Mouse (Mus musculus): ENCODE results near the gene Astn1. TPM values are rescaled to one million over a fixed set of nuclear protein-coding genes. Genes with fewer than 3 reads are reported as not detected.
A peak's percentile ranks its signal among the peaks of the same experiment; 100 is the strongest.

The Astn1 gene
- polyA plus RNA-seq, 1 experiment from 2014 or later = 42.3 TPM

- Histone ChIP-seq H3K4me2 (ENCODE audit: low read length) (no peak overlapping the region), H3K36me3 (ENCODE audit: control insufficient read depth, insufficient read depth) (0 out of 2 replicates have a peak, but pooled peaks cover 2% of the 10 kb centered on the region), H3K4me3 (replicated peaks; ENCODE audit: low read length) (no peak overlapping the region), H3K9ac (replicated peaks; ENCODE audit: low read depth, low read length) (no peak overlapping the region), H3K27me3 (replicated peaks; ENCODE audit: control insufficient read depth, insufficient read depth, low read length) (no peaks in the 10 kb centered on the region), H3K9me3 (ENCODE audit: control insufficient read depth, low read length) (no peaks in the 10 kb centered on the region), H3K27ac (ENCODE audit: low read length) (no peak overlapping the region), H3K4me1 (replicated peaks; ENCODE audit: control insufficient read depth, insufficient read depth, low read length) (no peaks in the 10 kb centered on the region)
- no peak for ATAC-seq
- WGBS = 45% methylated on average over 4 of the region's 4 CpGs
Measured at GRCm38 (mm10) chr1:158500140-158500539, 138.1 kb downstream of the Astn1 start.

DNA sequence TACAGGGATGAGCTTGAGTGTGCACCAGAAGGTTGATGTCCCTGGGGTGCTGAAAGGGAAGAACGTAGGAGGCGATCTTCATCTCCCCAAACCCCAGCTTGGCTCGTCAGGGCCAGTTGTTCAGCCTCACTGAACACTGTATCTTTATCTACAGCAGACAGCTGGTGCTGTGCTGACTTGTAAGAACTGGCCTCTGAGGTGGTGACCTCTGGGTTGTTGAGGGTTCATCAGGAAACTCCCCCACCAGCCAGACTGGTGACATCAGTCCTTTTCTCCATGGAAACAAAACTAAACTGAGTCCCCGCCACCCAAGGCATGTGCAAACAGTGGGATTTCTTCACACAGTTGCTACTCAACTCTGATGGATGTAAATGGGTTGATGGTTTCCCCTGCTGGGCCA, 138.9 kb downstream of the Astn1 start:
- Histone ChIP-seq H3K36me3 (ENCODE audit: control insufficient read depth, insufficient read depth) (peaks cover 7% of the 10 kb centered on the region; the same call in 1 of the 2 replicates), H3K4me2 (ENCODE audit: low read length) (no peak overlapping the region), H3K9me3 (ENCODE audit: control insufficient read depth, low read length) (no peaks in the 10 kb centered on the region), H3K4me1 (replicated peaks; ENCODE audit: control insufficient read depth, insufficient read depth, low read length) (no peaks in the 10 kb centered on the region), H3K27me3 (replicated peaks; ENCODE audit: control insufficient read depth, insufficient read depth, low read length) (no peaks in the 10 kb centered on the region), H3K9ac (replicated peaks; ENCODE audit: low read depth, low read length) (no peak overlapping the region), H3K27ac (ENCODE audit: low read length) (no peak overlapping the region), H3K4me3 (replicated peaks; ENCODE audit: low read length) (no peak overlapping the region)
- ATAC-seq = no peak
- WGBS = 89% methylated on average over 4 of the region's 4 CpGs

DNA sequence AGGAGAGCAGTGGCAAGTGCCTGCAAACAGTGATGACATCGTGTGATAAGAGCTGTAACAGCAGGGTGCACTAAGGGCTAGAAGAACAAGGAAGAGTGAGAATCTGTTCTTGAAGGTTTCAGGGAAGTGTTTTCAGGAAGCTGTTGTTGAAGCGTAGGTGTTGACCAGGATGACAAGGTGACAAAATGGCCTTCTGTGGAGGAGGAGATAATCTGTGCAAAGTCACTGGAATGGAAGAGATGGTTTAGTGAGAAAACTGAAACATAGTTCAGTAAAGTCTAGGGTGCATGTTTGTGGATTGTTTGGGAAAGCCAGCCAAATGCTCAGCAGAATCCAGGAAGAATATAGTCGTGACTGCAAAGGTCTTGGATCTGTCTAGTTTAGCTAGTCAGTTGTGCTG, 145.5 kb downstream of the Astn1 start:
- H3K9ac ChIP-seq (replicated peaks; ENCODE audit: low read depth, low read length) = no peak overlapping the region
- no peaks in the 10 kb centered on the region for H3K9me3 ChIP-seq (ENCODE audit: control insufficient read depth, low read length)
- H3K4me2 ChIP-seq (ENCODE audit: low read length) = no peak overlapping the region
- H3K4me3 ChIP-seq (replicated peaks; ENCODE audit: low read length) = no peak overlapping the region
- no peaks in the 10 kb centered on the region for H3K4me1 ChIP-seq (replicated peaks; ENCODE audit: control insufficient read depth, insufficient read depth, low read length)
- WGBS = 71% methylated on average over 3 of the region's 3 CpGs
- peaks cover 15% of the 10 kb centered on the region; the same call in 1 of the 2 replicates for H3K36me3 ChIP-seq (ENCODE audit: control insufficient read depth, insufficient read depth)
- no peak for ATAC-seq
- H3K27me3 ChIP-seq (replicated peaks; ENCODE audit: control insufficient read depth, insufficient read depth, low read length) = no peaks in the 10 kb centered on the region
- H3K27ac ChIP-seq (ENCODE audit: low read length) = no peak overlapping the region

- no peak for ATAC-seq
- Histone ChIP-seq H3K4me3 (replicated peaks; ENCODE audit: low read length) (no peak overlapping the region), H3K27ac (ENCODE audit: low read length) (no peak overlapping the region), H3K4me1 (replicated peaks; ENCODE audit: control insufficient read depth, insufficient read depth, low read length) (peaks cover 14% of the 10 kb centered on the region), H3K4me2 (ENCODE audit: low read length) (no peak overlapping the region), H3K9ac (replicated peaks; ENCODE audit: low read depth, low read length) (no peak overlapping the region), H3K36me3 (ENCODE audit: control insufficient read depth, insufficient read depth) (peaks cover 13% of the 10 kb centered on the region; the same call in 1 of the 2 replicates), H3K9me3 (ENCODE audit: control insufficient read depth, low read length) (no peaks in the 10 kb centered on the region), H3K27me3 (replicated peaks; ENCODE audit: control insufficient read depth, insufficient read depth, low read length) (no peaks in the 10 kb centered on the region)
- WGBS = 93% methylated on average over 4 of the region's 4 CpGs
Measured at GRCm38 (mm10) chr1:158509112-158509855, 147.2 kb downstream of the Astn1 start.

- H3K27me3 ChIP-seq (replicated peaks; ENCODE audit: control insufficient read depth, insufficient read depth, low read length) = no peaks in the 10 kb centered on the region
- WGBS = 90% methylated on average over 15 of the region's 15 CpGs
- peaks cover 12% of the 10 kb centered on the region; the same call in 1 of the 2 replicates for H3K36me3 ChIP-seq (ENCODE audit: control insufficient read depth, insufficient read depth)
- no peak overlapping the region for H3K27ac ChIP-seq (ENCODE audit: low read length)
- no peak for ATAC-seq
- no peak overlapping the region for H3K9ac ChIP-seq (replicated peaks; ENCODE audit: low read depth, low read length)
- H3K9me3 ChIP-seq (ENCODE audit: control insufficient read depth, low read length) = no peaks in the 10 kb centered on the region
- H3K4me2 ChIP-seq (ENCODE audit: low read length) = no peak overlapping the region
- H3K4me3 ChIP-seq (replicated peaks; ENCODE audit: low read length) = no peak overlapping the region
- H3K4me1 ChIP-seq (replicated peaks; ENCODE audit: control insufficient read depth, insufficient read depth, low read length) = peaks cover 14% of the 10 kb centered on the region
Measured at GRCm38 (mm10) chr1:158510478-158511207, 148.6 kb downstream of the Astn1 start.

DNA sequence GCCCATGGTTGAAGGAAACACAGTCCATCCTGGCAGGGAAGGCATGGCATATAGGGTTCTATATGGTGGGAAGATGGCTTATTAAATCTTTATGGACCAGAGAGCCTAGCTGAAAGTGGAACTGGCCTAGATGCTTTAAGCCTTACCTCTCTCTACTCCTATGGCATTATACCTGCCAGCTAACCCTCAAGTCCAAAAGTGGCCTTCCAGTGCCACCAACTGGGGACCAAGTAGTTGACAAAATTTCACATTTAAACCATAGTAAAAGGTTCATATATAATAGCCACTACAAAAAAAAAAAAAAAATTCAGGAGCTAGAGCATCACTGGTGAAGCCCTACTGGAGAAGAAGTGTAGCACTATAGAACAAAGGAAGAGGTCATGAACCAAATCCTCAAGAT, 150.0 kb downstream of the Astn1 start:
- peaks cover 18% of the 10 kb centered on the region for H3K4me1 ChIP-seq (replicated peaks; ENCODE audit: control insufficient read depth, insufficient read depth, low read length)
- H3K27ac ChIP-seq (ENCODE audit: low read length) = no peak overlapping the region
- no peak overlapping the region for H3K9ac ChIP-seq (replicated peaks; ENCODE audit: low read depth, low read length)
- ATAC-seq = no peak
- no peaks in the 10 kb centered on the region for H3K9me3 ChIP-seq (ENCODE audit: control insufficient read depth, low read length)
- H3K27me3 ChIP-seq (replicated peaks; ENCODE audit: control insufficient read depth, insufficient read depth, low read length) = no peaks in the 10 kb centered on the region
- H3K36me3 ChIP-seq (ENCODE audit: control insufficient read depth, insufficient read depth) = peaks cover 6% of the 10 kb centered on the region; the same call in 1 of the 2 replicates
- H3K4me3 ChIP-seq (replicated peaks; ENCODE audit: low read length) = no peak overlapping the region
- no peak overlapping the region for H3K4me2 ChIP-seq (ENCODE audit: low read length)

DNA sequence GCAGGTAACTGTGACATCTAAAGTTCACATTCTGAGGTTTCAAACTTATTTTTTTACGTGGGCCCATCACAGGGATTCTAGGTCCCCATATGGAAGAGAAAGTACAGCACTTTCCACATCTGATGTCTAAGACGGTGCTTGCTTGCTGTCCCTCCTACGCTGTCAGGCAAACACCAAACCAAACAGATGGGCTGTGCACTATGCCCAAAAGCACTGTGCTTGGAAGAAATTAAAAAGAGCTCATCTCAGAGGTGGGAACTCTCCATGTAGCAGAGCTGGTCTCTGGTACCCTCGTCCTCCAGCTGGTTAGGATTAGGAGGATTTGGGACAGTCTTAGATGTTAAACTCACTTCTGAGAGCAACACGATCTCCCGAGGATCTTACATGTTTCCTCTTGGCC, 150.6 kb downstream of the Astn1 start:
- ATAC-seq = no peak
- H3K9me3 ChIP-seq (ENCODE audit: control insufficient read depth, low read length) = no peaks in the 10 kb centered on the region
- H3K4me2 ChIP-seq (ENCODE audit: low read length) = no peak overlapping the region
- H3K27ac ChIP-seq (ENCODE audit: low read length) = no peak overlapping the region
- WGBS = 76% methylated on average over 6 of the region's 6 CpGs
- H3K27me3 ChIP-seq (replicated peaks; ENCODE audit: control insufficient read depth, insufficient read depth, low read length) = no peaks in the 10 kb centered on the region
- H3K4me1 ChIP-seq (replicated peaks; ENCODE audit: control insufficient read depth, insufficient read depth, low read length) = peaks cover 18% of the 10 kb centered on the region
- no peak overlapping the region for H3K4me3 ChIP-seq (replicated peaks; ENCODE audit: low read length)
- H3K36me3 ChIP-seq (ENCODE audit: control insufficient read depth, insufficient read depth) = peaks cover 6% of the 10 kb centered on the region; the same call in 1 of the 2 replicates
- no peak overlapping the region for H3K9ac ChIP-seq (replicated peaks; ENCODE audit: low read depth, low read length)

GRCm38 (mm10) chr1:158513572-158513971, 151.5 kb downstream of the Astn1 start:
- Histone ChIP-seq H3K9ac (replicated peaks; ENCODE audit: low read depth, low read length) (no peak overlapping the region), H3K4me2 (ENCODE audit: low read length) (no peak overlapping the region), H3K4me1 (replicated peaks; ENCODE audit: control insufficient read depth, insufficient read depth, low read length) (peaks cover 18% of the 10 kb centered on the region), H3K27ac (ENCODE audit: low read length) (no peak overlapping the region), H3K4me3 (replicated peaks; ENCODE audit: low read length) (no peak overlapping the region), H3K36me3 (ENCODE audit: control insufficient read depth, insufficient read depth) (peaks cover 6% of the 10 kb centered on the region; the same call in 1 of the 2 replicates), H3K27me3 (replicated peaks; ENCODE audit: control insufficient read depth, insufficient read depth, low read length) (no peaks in the 10 kb centered on the region), H3K9me3 (ENCODE audit: control insufficient read depth, low read length) (no peaks in the 10 kb centered on the region)
- peak; percentile 55 for ATAC-seq
- 69% methylated on average over 13 of the region's 13 CpGs for WGBS

GRCm38 (mm10) chr1:158516558-158516957, 154.5 kb downstream of the Astn1 start:
- Histone ChIP-seq H3K4me3 (replicated peaks; ENCODE audit: low read length) (no peak overlapping the region), H3K4me2 (ENCODE audit: low read length) (no peak overlapping the region), H3K27me3 (replicated peaks; ENCODE audit: control insufficient read depth, insufficient read depth, low read length) (no peaks in the 10 kb centered on the region), H3K4me1 (replicated peaks; ENCODE audit: control insufficient read depth, insufficient read depth, low read length) (peaks cover 18% of the 10 kb centered on the region), H3K27ac (ENCODE audit: low read length) (no peak overlapping the region), H3K36me3 (ENCODE audit: control insufficient read depth, insufficient read depth) (peaks cover 9% of the 10 kb centered on the region), H3K9ac (replicated peaks; ENCODE audit: low read depth, low read length) (no peak overlapping the region), H3K9me3 (ENCODE audit: control insufficient read depth, low read length) (no peaks in the 10 kb centered on the region)
- 53% methylated on average over 4 of the region's 4 CpGs for WGBS
- ATAC-seq = peak; percentile 83

Data from forebrain, embryonic 16.5 days (tissue).